Mouse (Mus musculus) urinary bladder, postnatal 36 days (tissue): ENCODE measurements around the gene Sort1.

ENCODE experiments used
- DNase-seq, 2 experiments: peaks; one replicate each; pipeline ENCODE4 v3.0.0; 2022; ENCODE audit warnings: low spot score in 2 of 2, mixed read lengths in 1 of 2

The Sort1 gene

DNA sequence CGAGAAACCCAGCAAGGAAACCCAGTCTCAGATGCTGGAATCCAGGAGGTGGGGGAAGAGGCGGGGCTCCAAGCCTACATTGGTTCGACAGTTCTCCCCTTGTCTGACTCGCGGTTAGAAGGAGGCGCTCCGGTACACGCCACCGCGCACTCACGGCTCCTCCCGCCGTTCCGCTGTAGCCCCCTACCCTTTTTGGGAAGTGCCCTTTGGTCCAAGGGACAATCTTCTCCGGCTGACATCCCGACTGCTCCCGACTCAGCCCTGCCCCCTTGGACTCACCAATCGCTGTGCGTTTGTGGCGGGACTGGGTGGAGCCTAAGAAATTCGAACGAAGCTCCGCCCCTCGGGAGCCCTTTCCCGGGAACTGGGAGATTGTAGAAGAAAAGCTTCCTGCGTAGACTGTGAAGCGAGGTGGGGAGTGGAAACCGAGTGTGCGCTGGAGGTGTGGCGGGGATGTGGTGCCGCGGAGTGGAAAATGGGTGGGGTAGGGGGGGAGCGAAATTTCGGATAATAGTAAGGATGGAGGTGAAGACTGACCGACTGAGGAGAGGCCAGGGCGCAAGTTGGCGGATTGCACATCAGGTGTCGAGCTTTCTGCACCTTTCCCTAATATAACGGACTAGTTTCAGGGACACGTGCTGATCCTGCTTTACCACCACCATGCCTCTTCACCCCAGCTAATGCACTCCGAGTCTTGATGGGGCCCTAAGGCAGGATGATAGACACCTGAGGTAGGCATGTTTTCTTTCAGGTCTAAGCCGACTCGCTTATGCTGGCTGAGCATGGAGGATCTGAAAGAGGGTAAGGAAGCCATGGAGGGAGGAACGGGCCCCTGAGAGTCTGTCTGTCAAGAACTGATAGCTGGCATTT is 99.8 kb downstream of the Sort1 start, which contains the start of gene Psrc1:
TSS of gene Psrc1 (plus strand) at position 355 of the 870 bp plus-strand sequence.
- DNase-seq: peak; percentile 80 to 88

DNA sequence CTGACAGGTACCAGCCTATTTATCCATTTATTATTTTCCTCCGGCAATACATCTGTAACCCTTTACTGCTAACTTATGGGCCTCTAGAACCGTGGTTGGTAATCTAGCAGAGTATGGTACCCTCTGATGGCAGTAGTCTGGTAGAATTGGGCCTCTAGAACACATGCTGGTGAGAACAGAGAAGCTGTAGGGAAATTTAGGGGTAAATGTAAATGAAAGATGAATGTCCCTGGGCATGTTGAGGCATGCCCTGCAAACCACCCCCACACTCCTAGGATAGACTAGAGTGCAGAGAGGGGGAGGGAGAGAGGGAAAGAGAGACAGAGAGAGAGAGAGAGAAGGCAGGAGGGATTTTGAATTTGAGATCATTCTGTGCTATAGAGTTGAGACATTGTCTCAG is 100.5 kb downstream of the Sort1 start:
- DNase-seq: no peak

DNA sequence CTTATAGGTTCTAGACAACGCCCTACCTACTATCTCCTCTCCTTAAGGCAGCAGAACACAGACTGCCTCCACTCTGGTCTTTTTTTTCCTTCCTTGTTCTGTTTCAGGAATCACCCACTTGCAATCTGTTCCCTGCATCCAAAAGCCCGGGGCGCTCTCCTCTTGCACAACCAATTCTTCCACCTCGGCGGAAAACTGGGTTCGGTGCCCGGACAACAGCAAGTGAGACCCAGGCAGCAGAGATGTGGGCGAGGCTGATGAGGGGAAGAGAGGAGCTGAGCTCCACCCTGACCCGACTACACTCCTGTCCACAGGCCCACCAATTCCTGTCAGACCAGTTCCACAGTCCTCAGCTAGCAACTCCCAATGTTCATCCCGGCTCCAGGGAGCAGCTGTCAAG is 102.3 kb downstream of the Sort1 start:
- no peak for DNase-seq

DNA sequence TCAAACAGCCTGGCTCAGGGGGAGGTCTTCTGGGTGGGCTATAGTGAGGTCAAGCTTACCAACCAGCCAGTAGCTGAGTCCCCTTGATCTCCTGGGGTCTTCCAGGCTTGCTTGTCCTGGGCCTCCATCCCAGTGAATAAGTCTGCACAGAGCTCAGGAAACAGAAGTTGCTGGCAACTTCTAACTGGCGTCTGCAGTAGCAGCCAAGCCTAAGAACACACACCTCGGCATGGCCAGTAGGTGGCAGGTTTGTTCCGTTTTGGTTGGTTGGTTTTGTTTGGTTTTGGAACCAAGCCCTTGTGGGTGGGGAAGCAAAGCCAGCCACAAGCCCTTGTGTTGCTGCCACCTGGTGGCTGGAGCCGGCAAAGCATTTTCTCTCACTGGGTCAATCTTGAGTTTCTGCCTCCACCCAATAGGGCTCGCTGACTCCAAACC is 105.2 kb downstream of the Sort1 start:
- DNase-seq: peak; percentile 93 to 94

DNA sequence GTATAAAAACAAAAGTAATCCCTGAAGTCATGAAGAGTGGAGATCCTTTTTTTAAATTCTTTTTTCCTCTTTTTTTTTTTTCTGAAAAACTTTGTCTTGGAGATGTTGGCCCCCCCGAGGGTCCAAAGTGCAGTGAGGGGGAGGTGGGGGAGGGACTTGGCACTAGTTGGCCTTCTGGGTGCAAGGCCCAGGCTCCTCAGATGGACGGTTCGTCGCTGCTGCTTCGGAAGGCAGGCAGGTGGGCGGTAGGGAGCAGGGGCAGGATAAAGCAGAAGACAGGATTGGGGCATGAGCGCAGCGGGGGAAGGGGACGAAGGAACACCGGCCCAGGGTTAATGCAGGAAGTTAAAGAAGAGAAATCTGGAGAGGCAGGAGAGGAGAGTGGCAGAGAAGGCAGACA is 108.4 kb downstream of the Sort1 start:
- no peak for DNase-seq

DNA sequence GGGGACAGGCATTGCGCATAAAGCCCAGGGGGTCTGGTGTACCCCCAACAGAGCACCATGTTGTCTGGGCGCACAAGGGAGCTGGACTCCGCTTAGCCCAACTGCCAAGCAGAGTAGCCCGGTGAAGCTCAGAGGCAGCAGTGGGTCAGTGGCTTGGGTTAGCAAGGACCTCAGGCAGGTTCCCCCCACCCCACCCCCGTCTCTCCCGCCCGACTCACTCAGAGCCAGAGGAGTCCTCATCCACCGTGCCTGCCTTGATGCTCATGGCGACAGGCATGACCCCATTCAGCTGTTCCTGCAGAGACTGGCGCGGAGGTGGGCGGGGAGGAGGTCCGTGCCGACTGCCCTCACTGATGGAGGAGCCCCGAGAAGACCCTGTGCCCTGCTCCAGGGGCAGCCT is 108.9 kb downstream of the Sort1 start:
- DNase-seq: no peak

DNA sequence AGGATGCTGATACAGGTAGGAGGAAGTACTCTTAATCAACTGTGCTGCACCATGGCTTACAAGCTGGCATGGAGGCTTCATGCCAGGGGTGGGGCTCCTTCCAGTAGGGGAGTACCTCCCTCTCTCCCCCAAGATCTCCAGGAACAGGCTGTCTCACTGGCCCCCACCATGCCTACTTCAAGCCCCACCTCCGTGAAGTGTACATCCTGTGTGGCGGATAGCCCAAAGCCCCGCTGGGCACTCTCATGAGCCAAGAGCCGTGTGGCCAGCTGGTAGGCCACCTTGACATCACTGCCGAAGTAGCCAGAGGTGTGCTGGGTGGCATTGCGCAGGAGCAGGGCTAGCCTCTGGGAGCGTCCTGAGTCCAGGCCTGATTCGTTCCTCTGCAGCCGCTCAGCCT is 114.4 kb downstream of the Sort1 start:
- DNase-seq: no peak

DNA sequence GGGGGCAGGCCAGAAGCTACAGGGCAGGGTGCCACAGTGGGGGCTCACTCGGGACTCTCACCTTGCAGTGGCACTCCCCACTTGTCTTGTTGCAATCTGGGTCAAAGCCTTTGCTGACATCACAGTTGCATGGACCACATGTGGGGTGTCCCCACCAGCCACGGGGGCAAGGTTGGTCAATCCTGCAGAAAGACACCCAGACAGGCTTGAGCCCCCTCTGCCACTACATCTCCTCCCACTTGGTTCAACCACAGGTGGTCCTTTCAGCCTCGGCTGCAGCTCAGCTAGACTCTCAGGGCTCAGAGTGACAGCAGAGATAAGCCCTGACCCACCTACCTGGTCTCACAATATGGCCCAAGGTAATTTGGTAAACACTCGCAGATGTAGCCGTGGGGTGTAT is 116.6 kb downstream of the Sort1 start:
- DNase-seq: no peak

DNA sequence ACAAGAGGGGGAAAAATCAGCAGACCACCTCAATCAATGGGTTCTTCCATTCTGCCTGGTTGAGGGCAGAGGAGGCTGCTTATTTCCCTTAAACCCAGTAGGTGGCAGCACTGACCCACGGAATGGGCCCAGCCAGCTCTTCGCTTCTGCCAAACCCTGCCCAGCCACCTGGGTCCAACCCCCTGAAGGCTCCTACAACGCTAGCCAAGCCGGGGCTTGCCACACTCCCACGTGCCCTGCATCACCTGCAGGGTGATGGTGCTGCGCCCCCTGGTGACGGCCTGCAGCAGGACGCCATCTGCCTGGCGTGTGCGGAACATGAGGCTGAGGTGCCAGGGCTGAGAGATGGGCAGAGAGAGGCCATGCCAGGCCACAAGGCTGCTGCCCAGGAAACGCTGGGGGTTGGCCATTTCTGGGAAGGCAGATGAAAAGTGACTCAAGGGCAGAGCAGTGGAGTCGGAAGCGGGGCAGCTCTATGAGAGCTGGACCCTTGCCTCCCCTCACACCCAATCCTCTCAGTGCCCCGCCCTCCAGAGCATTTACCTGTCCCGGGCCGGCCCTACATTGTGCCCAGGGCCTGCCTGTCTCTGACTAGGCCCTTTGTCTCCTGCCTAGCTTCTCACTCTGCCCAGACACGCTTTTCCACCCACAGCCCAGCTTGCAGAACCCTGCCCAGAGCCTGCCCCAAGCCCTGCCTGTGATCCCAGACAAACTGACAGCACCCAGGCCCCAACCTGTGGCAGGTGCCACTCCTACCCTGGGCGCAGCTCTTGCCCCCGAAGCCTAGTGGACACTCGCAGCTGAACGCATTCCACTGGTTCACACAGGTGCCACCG is 118.0 kb downstream of the Sort1 start:
- DNase-seq: peak; percentile 80 to 91

DNA sequence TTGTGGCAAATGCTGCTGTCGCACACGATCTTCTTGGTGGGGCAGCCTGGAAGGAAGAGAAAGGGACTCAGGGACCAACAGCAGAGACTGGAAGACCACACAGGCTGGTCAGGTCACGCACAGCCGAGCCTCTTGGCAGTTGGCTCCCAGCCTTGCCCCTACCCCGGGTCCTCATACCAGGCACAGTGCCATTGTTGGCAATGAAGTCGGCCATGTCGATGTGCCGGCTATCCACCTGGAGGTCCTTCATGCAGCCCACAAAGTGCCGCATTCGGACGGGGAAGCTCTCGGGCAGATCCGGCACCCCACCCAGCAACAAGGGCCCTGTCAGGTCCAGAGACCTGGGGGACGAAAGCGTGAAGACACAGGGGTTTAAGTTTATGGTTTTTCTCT is 118.6 kb downstream of the Sort1 start:
- no peak for DNase-seq

DNA sequence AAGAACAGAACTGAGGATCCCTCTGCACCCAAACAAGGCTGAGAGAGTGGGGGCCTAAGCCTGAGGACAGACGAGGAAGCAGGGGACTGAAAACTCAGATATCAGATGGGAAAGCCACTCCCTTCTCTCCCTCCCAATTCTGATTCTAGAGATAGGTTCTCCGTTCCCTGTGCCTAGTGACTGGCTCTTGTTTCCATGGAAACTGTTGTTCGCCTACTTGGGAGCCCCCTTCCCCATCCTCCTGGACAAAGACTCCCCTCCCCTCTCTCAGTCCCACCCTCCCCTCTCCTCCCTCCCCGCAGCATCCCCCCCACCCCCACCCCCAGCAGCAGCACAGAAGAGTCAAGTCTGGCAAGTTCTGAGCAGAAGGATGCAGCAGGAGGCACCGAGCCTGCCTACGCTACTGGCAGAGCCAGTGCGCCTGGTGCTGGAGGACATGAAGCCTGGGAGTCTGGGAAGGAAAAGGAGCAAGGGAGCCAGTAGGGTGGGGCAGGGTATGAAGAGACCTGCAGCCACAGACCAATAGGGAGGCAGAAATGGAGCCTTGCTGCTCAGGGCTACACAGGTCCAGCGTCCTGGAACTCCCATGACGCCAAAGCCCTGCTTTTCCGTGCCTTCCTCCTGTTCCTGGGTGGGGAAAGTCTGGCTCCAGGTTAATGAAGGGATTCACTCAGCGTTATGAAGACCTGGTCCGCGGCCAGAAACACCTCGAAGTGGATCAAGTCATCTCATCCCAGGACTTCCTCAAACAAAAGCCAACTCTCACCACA is 121.8 kb downstream of the Sort1 start:
- DNase-seq: no peak

DNA sequence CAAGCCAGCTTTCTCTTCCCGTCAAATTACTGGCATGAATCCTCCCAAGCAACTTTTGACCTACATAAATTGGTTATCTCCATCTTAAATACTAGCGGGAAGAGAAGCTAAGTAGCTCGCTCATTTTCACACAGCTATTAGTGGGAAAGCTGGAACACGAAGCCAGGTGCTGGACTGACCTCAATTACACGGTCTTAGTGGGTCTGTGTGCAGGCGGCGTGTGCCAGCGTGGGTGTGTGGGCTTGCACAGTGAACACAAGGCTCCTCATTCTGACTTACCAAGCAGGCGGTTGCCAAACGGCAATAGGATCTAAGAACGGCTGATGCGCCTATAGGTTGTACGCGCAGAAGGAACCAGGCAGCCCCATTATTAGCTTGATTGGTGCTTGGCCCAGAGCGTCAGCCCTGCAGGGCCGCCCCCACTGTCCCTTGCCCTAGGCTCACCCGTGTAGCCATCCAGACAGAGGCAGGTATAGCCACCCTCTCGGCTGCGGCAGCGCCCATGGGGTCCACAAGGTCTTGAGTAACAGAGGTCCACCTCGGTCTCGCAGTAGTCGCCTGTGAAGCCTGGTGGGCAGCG is 122.5 kb downstream of the Sort1 start:
- DNase-seq: no peak

DNA sequence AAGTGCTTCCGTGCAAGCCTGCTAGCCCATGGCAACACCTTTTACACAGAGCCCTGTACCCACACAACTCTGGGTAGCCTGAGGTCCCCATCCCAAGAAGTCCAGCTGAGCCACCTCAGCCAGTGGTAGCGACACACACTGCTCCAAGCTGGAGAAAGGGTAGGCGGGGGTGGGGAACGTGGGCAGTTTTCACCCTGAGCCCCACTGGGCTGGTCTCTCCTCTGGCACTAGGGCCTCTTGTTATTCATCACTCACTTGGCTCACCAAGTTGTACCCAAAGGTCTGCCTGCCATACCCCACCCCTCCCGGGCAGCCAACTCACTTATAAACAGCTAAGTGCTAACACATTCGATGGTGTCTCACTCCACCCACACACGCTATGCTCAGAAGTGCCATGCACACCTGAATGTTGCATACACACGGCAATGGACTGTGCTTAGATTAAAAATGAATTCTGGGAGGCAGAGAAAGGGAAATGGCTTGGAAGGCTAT is 124.7 kb downstream of the Sort1 start:
- DNase-seq: no peak

DNA sequence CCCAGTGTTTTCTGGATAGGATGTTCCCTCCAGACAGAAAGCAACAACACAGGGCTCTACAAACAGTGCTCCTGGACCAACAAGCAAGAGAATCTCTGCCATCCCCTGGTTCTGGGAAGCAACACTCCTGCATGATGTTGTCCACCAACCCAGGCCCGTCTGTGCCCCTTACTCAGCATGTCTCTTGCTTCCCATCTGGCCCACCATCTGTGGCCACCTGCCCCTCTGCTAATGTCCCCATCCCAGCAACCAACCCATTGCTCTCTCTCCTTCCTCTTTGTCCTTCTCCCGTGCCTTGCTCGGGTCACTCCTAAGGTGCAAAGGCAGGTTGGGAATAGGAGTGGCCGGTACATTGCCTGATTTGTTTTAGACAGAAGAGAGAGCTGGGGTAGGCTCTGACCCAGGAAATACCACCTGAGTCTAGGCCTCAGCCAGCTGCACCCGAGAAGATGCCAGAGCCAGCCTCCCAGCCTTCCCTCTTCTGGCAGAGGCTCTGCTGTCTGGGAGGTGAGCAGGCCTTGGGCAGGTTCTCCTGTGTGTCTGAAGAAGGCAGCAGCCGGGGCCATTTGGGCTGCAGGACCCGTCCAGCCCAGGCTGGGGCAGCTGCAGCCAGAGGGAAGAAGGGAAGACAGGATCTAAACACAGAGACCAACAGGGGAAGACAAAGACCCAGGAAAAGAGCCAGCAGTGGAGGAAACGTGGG is 125.9 kb downstream of the Sort1 start:
- DNase-seq: no peak

DNA sequence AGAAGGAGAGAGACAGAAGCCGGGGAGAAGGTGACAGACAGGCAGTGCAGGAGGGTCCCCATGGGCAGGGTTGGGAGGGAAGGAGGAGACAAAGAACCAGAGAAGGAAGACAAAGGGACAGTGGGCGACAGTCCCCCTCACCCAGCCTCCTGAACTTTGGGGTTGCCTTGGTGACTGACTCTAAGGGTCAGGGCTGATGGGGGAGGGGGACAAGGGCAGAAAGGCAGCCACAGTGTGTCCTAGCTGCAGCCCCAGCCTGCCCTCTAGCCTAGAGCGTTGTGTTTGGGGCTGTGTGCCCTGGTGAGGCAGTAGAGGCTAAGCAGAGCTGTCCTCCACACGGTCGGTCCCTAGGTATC is 126.5 kb downstream of the Sort1 start:
- DNase-seq: no peak
